Comparison of ENCODE assay signal across 12 mouse cellular contexts in genomic region chr15:91316964-91317363, GRCm38 (mm10).
DNase-seq lines count a peak whose midpoint lies in the region; ATAC-seq lines count a peak whose summit lies in the region.
"Had no signal": no experiment of that assay in that cellular context is flagged by ENCODE, and none has a peak within 500 bp of the region (broad histone marks: within the 10 kb centered on the region; RNA-seq: fewer than 3 reads in every experiment).

No protein-coding gene starts in this region.

- no peak overlapping the region for H3K27ac ChIP-seq in liver, embryonic 11.5 days (ENCODE audit: low read depth, low read length)
- H3K27ac ChIP-seq in neural tube, embryonic 15.5 days (replicated peaks) = no peak overlapping the region
- H3K27ac ChIP-seq: embryonic facial prominence, embryonic 13.5 days; neural tube, embryonic 13.5 days had no signal

- no peaks in the 10 kb centered on the region for H3K36me3 ChIP-seq in liver, embryonic 11.5 days (ENCODE audit: control insufficient read depth, insufficient read depth, low read length)
- no peaks in the 10 kb centered on the region for H3K36me3 ChIP-seq in neural tube, embryonic 15.5 days
- H3K36me3 ChIP-seq: embryonic facial prominence, embryonic 13.5 days; neural tube, embryonic 13.5 days had no signal

- ATAC-seq in liver, embryonic 11.5 days (replicated peaks; ENCODE audit: low FRiP score) = no peak
- no peak for ATAC-seq in neural tube, embryonic 15.5 days (ENCODE audit: low FRiP score)
- ATAC-seq: intestine, embryonic 16.5 days had no signal

- no peak overlapping the region for H3K4me3 ChIP-seq in liver, embryonic 11.5 days (ENCODE audit: low read depth, low read length)
- no peak overlapping the region for H3K4me3 ChIP-seq in neural tube, embryonic 15.5 days (replicated peaks)
- H3K4me3 ChIP-seq: embryonic facial prominence, embryonic 13.5 days; neural tube, embryonic 13.5 days had no signal

- no peak overlapping the region for H3K4me2 ChIP-seq in liver, embryonic 11.5 days
- no peak overlapping the region for H3K4me2 ChIP-seq in neural tube, embryonic 15.5 days
- H3K4me2 ChIP-seq: embryonic facial prominence, embryonic 13.5 days; neural tube, embryonic 13.5 days had no signal

- WGBS in liver, embryonic 11.5 days = 79% methylated on average over 4 of the region's 4 CpGs
- 60% methylated on average over 4 of the region's 4 CpGs for WGBS in neural tube, embryonic 15.5 days

- no peaks in the 10 kb centered on the region for H3K27me3 ChIP-seq in liver, embryonic 11.5 days (replicated peaks; ENCODE audit: control insufficient read depth, insufficient read depth, low read length)
- H3K27me3 ChIP-seq in neural tube, embryonic 15.5 days (replicated peaks) = no peaks in the 10 kb centered on the region
- H3K27me3 ChIP-seq: embryonic facial prominence, embryonic 13.5 days; neural tube, embryonic 13.5 days had no signal

- intact Hi-C loops in heart, postnatal 14 days (cut with DNase I) = no loop called here

- no peak overlapping the region for H3K9ac ChIP-seq in liver, embryonic 11.5 days (ENCODE audit: low read depth, low read length)
- H3K9ac ChIP-seq in neural tube, embryonic 15.5 days (replicated peaks) = no peak overlapping the region
- H3K9ac ChIP-seq: embryonic facial prominence, embryonic 13.5 days; neural tube, embryonic 13.5 days had no signal

- peak; percentile 24 to 27 for DNase-seq in cerebellum, adult 18-20 months
- DNase-seq in cerebellum, postnatal 25 days = no peak
- peak; percentile 44 for DNase-seq in lung, postnatal 10 days
- DNase-seq in lung, postnatal 25 days (ENCODE audit: low spot score) = no peak
- DNase-seq in heart, postnatal 14 days = peak; percentile 25 to 55
- DNase-seq in retina, postnatal 1 day = peak; percentile 21
- no peak for DNase-seq in liver, embryonic 11.5 days (ENCODE audit: low spot score)
- DNase-seq: B cell, adult 2 months had no signal

- no peaks in the 10 kb centered on the region for H3K4me1 ChIP-seq in liver, embryonic 11.5 days (replicated peaks; ENCODE audit: control insufficient read depth, insufficient read depth, low read length)
- H3K4me1 ChIP-seq in neural tube, embryonic 15.5 days = peaks cover 3% of the 10 kb centered on the region; the same call in 1 of the 2 replicates

- H3K9me3 ChIP-seq in liver, embryonic 11.5 days (ENCODE audit: control insufficient read depth, low read length) = no peaks in the 10 kb centered on the region
- no peaks in the 10 kb centered on the region for H3K9me3 ChIP-seq in neural tube, embryonic 15.5 days (replicated peaks)
- H3K9me3 ChIP-seq: embryonic facial prominence, embryonic 13.5 days; neural tube, embryonic 13.5 days had no signal

Comparison
In these comparisons a context has a peak if more than half of its experiments do, and no peak if none do; other contexts are left out.
1. DNase-seq: peak in cerebellum, adult 18-20 months (2 of 2), lung, postnatal 10 days (single experiment), heart, postnatal 14 days (2 of 2) and retina, postnatal 1 day (single experiment); none in cerebellum, postnatal 25 days (0 of 2), lung, postnatal 25 days (single experiment) and liver, embryonic 11.5 days (single experiment).